ENCODE assay signal across 21 mouse cellular contexts in the genomic region with DNA sequence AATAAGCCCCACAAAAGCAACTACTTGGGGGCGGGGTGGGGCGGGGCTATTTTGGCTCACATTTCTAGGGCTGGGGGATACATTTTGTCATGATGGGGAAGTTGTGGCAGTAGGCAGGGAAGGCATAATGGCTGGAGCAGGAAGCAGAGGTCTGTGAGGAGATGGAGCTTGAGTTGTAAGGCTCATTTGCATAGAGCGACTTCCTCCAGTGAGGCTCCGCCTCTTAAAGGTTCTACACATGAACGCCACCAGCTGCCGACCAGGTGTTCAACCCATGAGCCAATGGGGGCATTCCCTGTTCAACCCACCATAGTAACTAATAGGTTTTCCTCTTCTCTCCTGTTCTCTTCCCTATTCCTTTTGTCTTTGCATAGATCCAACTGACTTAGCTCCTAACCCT.
"Had no signal": no experiment of that assay in that cellular context is flagged by ENCODE, and none has a peak within 500 bp of the region (broad histone marks: within the 10 kb centered on the region; RNA-seq: fewer than 3 reads in every experiment).

No protein-coding gene starts in this region.

- H3K4me2 ChIP-seq: liver, embryonic 15.5 days; lung, embryonic 15.5 days; midbrain, embryonic 12.5 days; neural tube, embryonic 12.5 days had no signal

- H3K27ac ChIP-seq: liver, embryonic 15.5 days; lung, embryonic 15.5 days; macrophage; midbrain, embryonic 12.5 days; neural tube, embryonic 12.5 days had no signal

- DNase-seq: liver, postnatal 0 days; lung, adult 2 months; lung, postnatal 14 days; lung, postnatal 36 days; midbrain, embryonic 14.5 days; retina, postnatal 1 day; right cerebral cortex, adult 18-20 months; right cerebral cortex, postnatal 25 days; right cerebral cortex, postnatal 4 days; spleen, adult 18-20 months; thymus, adult 18-20 months; thymus, postnatal 14 days; thymus, postnatal 4 days had no signal

- ATAC-seq: liver, postnatal 0 days; lung, postnatal 0 days; midbrain, embryonic 16.5 days had no signal

- H3K27me3 ChIP-seq: liver, embryonic 15.5 days; lung, embryonic 15.5 days; megakaryocyte, embryonic 14.5 days; midbrain, embryonic 12.5 days; neural tube, embryonic 12.5 days had no signal

- H3K9me3 ChIP-seq: liver, embryonic 15.5 days; lung, embryonic 15.5 days; midbrain, embryonic 12.5 days; neural tube, embryonic 12.5 days had no signal

- H3K4me3 ChIP-seq: liver, embryonic 15.5 days; lung, embryonic 15.5 days; megakaryocyte, embryonic 14.5 days; midbrain, embryonic 12.5 days; neural tube, embryonic 12.5 days had no signal

- H3K9ac ChIP-seq: liver, embryonic 15.5 days; liver, postnatal 0 days; lung, embryonic 15.5 days; midbrain, embryonic 12.5 days; neural tube, embryonic 12.5 days had no signal

- H3K4me1 ChIP-seq: liver, embryonic 15.5 days; lung, embryonic 15.5 days; megakaryocyte, embryonic 14.5 days; neural tube, embryonic 12.5 days had no signal

- H3K36me3 ChIP-seq: liver, embryonic 15.5 days; lung, embryonic 15.5 days; midbrain, embryonic 12.5 days; neural tube, embryonic 12.5 days had no signal
